Mouse (Mus musculus) embryo, embryonic 10 days (tissue): ENCODE results near the gene Kifap3.
"Not testable (repeated sequence)": the region's sequence is repeated elsewhere in the genome, so short reads cannot be mapped to it uniquely, and the experiment has no call there.

ENCODE experiments used
- DNase-seq: peaks from one replicate; pipeline ENCODE4 v3.0.0-alpha.2; 2015; ENCODE audit warnings: low spot score

Gene Kifap3

GRCm38 (mm10) chr1:163779336-163780115, at the start of gene Kifap3:
TSS of gene Kifap3 (plus strand) at chr1:163779583.
- DNase-seq, result peak; percentile 99

- not testable (repeated sequence) for DNase-seq
Observed at GRCm38 (mm10) chr1:163731166-163731565, 48.2 kb upstream of the Kifap3 start.

DNA sequence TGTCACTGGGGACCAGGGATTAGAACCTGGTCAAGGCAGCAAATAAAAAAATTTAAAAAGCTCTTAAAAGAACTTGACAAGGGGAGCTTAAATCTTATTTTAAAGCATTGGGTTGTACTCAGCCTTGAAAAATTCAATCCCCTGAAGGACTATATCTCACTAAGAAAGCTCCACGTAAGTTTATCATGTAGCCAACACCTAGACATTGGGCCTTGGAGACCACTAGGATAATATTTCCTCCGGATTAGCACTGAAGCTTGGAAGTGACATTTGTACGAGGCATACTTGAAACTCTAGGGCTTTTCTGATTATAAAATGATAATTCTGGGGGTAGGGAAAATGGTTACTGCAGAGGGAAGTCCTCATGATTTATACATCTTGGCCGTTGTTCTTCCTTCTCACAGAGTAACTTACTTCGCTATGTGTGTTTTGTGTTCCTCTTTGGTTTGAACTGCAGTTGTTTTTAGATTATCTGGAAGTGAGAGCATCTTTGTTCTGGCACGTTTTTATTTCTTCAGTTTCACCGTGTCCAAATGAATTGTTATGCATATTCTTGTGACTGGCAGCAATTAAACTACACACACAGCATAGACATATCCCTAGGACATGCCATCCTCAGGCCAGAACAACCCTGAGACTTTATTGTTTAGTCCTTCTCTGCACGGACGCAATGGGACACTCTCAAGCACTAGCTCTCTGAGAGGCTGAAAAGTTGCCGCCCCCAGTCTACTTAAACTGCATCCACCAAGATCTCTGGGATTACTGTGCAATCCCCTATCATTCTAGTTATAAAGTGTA, 42.7 kb upstream of the Kifap3 start:
- no peak for DNase-seq

- no peak for DNase-seq
Observed at GRCm38 (mm10) chr1:163737239-163737533, 42.2 kb upstream of the Kifap3 start.

GRCm38 (mm10) chr1:163751360-163751992, 27.9 kb upstream of the Kifap3 start:
- DNase-seq, result no peak

GRCm38 (mm10) chr1:163757462-163758207, 21.7 kb upstream of the Kifap3 start:
- DNase-seq, result no peak

- DNase-seq, result not testable (repeated sequence)
Observed at GRCm38 (mm10) chr1:163783577-163783976, 4.2 kb downstream of the Kifap3 start.

GRCm38 (mm10) chr1:163821365-163821764, 42.0 kb downstream of the Kifap3 start:
- DNase-seq, result no peak

- DNase-seq, result no peak
Observed at GRCm38 (mm10) chr1:163829482-163829881, 50.1 kb downstream of the Kifap3 start.

DNA sequence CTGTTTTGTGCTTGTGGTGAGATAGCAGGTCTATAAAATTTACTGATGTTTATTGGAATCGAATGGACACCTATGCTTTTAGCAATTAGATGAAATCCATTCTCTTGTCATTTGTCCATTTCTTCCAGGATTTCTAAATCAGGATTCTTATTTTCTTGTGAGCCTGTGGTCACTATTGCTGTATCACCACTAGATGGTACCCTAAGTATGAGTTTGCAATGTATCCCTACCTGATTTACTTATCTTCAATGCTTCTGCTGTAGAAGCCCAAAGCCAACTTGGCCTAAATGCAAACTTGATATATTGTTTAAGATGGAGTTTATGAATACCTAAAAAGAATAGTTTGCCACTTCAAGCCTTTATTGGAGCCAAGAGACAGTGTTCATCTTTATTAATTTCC, 54.7 kb downstream of the Kifap3 start:
- DNase-seq, result peak; percentile 25

GRCm38 (mm10) chr1:163835062-163835461, 55.7 kb downstream of the Kifap3 start:
- no peak for DNase-seq

DNA sequence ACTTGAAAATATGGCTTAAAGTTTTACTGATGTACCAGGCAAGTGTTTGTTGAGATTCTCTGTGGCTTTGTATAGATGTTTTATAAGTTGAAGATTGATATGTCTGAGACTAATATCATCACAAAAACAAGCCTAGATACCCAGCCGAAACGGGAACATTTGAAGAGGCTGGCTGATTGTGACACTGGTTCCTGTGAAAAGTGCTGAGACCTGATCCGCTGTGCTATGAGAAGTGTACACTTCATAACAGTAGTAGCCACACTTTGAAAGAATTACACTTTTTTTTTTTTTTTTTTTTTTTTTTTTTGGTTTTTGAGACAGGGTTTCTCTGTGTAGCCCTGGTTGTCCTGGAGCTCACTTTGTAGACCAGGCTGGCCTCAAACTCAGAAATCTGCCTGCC, 59.1 kb downstream of the Kifap3 start:
- not testable (repeated sequence) for DNase-seq

GRCm38 (mm10) chr1:163840555-163840954, 61.2 kb downstream of the Kifap3 start:
- no peak for DNase-seq

DNA sequence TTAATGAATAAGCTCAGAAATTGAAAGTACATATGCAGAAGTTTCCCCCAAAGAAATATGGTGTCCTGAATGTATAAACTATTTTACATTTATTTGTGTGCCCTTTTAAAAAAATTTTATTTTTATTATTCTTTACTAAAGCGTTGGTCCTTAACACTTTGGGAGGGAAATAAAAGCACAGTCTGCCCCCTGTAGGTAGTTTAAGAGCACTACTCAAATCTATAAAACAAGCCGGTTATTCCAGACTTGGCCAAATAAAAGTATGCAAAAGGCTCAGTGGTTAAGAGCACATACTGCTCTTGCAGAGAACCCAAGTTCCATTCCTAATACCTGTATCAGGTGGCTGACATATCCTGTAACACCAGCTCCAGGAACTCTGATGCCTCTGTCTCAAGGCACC, 62.9 kb downstream of the Kifap3 start:
- DNase-seq, result peak; percentile 21

GRCm38 (mm10) chr1:163843899-163844298, 64.5 kb downstream of the Kifap3 start:
- peak; percentile 33 for DNase-seq

DNA sequence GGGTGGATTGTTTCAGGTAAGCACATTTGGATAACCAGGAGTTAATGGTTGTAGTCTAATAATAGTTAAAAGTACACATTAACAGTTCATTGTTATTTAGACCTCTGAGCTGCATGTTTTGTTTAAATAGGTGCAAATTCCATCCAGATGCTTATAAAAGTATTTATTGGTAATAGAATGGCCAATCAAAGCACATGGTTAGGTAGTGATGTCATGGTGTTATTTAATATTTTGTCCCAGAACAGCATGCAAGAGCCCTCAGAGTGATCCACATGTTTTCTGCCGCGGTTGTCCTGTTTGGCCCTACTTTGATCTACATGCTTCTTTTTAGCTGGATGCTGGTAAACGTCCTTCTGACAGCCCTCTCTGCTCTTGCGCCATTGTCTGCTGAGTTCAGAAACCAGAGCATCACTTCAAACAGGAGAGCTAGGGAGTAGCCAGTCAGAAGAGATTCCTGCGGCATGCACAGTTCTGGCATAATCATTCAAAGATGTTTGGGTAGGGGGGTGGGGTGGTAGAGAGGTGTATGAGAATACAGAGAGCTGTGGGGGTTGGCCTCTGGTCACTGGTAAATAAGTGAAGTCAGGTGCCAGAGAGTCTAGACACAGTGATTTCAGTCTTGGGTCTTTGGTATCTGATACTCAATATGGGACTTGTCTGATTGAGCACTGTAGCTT, 73.6 kb downstream of the Kifap3 start:
- peak; percentile 54 for DNase-seq

- no peak for DNase-seq
Observed at GRCm38 (mm10) chr1:163858420-163858819, 79.0 kb downstream of the Kifap3 start.

GRCm38 (mm10) chr1:163861538-163861937, 82.2 kb downstream of the Kifap3 start:
- DNase-seq, result no peak

GRCm38 (mm10) chr1:163873158-163873557, 93.8 kb downstream of the Kifap3 start:
- no peak for DNase-seq

GRCm38 (mm10) chr1:163889629-163890028, 110.2 kb downstream of the Kifap3 start:
- no peak for DNase-seq

DNA sequence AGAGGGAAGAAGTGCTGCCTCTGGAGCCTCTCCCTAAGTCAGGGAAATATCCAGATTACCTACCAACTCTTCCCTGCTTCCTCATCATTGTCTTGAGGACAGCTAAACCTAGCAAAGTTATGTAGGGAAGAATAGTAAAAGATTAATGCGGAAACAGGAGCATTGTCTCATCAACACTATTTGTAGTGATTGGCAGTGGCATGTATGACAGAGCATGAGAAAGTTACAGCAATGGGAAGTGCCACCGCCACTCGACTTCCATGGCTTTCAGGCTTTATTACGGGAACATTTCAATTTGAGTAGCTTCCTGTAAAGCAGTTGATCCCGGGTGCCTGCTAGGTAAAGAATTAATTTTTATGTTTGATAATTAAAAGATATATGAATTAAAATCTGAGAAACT, 113.9 kb downstream of the Kifap3 start:
- no peak for DNase-seq
